In genomic region chr8:57799797-57800204, GRCm38 (mm10) we compare ENCODE assay signal across 8 mouse cellular contexts.
DNase-seq lines count a peak whose midpoint lies in the region; ATAC-seq and TF ChIP-seq lines count a peak whose summit lies in the region.

No protein-coding gene starts in this region.

- no peak; the same call in none of the 2 replicates for TF ChIP-seq POLR2A in heart, adult 2 months (IDR thresholded peaks at IDR 0.05; ENCODE audit: insufficient read depth, low read depth, low read length)
- TF ChIP-seq POLR2A in limb, embryonic 14.5 days (IDR thresholded peaks at IDR 0.05; ENCODE audit: borderline replicate concordance, extremely low read depth, insufficient read depth, insufficient read length), result 0 out of 2 replicates have a peak, but pooled peaks have one; percentile 16

- TF ChIP-seq CTCF in heart, adult 2 months (IDR thresholded peaks at IDR 0.05), result peak; percentile 23; the same call in 1 of the 2 replicates

- TF ChIP-seq EP300 in heart, adult 2 months (IDR thresholded peaks at IDR 0.05; ENCODE audit: insufficient read depth, low read depth, low read length), result no peak

- peak overlapping the region; percentile 48 for H3K27ac ChIP-seq in heart, adult 2 months
- H3K27ac ChIP-seq in limb, embryonic 14.5 days (replicated peaks; ENCODE audit: low read depth, low read length), result no peak overlapping the region
- peak overlapping the region; percentile 66 for H3K27ac ChIP-seq in midbrain, embryonic 13.5 days

- DNase-seq in urinary bladder, postnatal 25 days (ENCODE audit: low spot score), result peak; percentile 17
- DNase-seq in urinary bladder, adult 2 months (ENCODE audit: low spot score), result no peak
- DNase-seq in embryo, embryonic 11 days, result peak; percentile 75
- peak; percentile 66 to 75 for DNase-seq in heart, adult 2 months
- DNase-seq in kidney, adult 11 months, result peak; percentile 28
- DNase-seq in limb, embryonic 14.5 days (ENCODE audit: low spot score), result peak; percentile 38
- peak; percentile 33 for DNase-seq in splenic B cell, adult 2 months (ENCODE audit: low read depth, low spot score)

- no peaks in the 10 kb centered on the region for H3K79me2 ChIP-seq in heart, adult 2 months (replicated peaks; ENCODE audit: control insufficient read depth, insufficient read depth, low read length)

- H3K27me3 ChIP-seq in heart, adult 2 months (ENCODE audit: control insufficient read depth, insufficient read depth, low read length), result no peaks in the 10 kb centered on the region
- H3K27me3 ChIP-seq in limb, embryonic 14.5 days (ENCODE audit: control insufficient read depth, insufficient read depth, low read length), result no peaks in the 10 kb centered on the region
- H3K27me3 ChIP-seq in midbrain, embryonic 13.5 days, result peaks cover 16% of the 10 kb centered on the region; the same call in 1 of the 2 replicates
- no peaks in the 10 kb centered on the region for H3K27me3 ChIP-seq in splenic B cell, adult 2 months (ENCODE audit: control insufficient read depth, insufficient read depth, low read length, poor library complexity, severe bottlenecking)

- intact Hi-C loops in heart, adult 2 months (cut with DNase I), result loop anchor here (1.0 to 5.0 kb wide), 4 partner anchors 147 to 372 kb away; partner anchors contain the start of gene Galnt7

- no peaks in the 10 kb centered on the region for H3K36me3 ChIP-seq in heart, adult 2 months (ENCODE audit: control insufficient read depth, insufficient read depth, low read length)
- no peaks in the 10 kb centered on the region for H3K36me3 ChIP-seq in limb, embryonic 14.5 days (ENCODE audit: control insufficient read depth, insufficient read depth, low read length)
- H3K36me3 ChIP-seq in midbrain, embryonic 13.5 days, result no peaks in the 10 kb centered on the region
- H3K36me3 ChIP-seq in splenic B cell, adult 2 months (ENCODE audit: control insufficient read depth, insufficient read depth, low read length, poor library complexity, severe bottlenecking), result no peaks in the 10 kb centered on the region

- H3K4me1 ChIP-seq in heart, adult 2 months (ENCODE audit: control insufficient read depth, insufficient read depth, low read length), result peaks cover 6% of the 10 kb centered on the region
- 0 out of 2 replicates have a peak, but pooled peaks cover 4% of the 10 kb centered on the region for H3K4me1 ChIP-seq in limb, embryonic 14.5 days (ENCODE audit: control insufficient read depth, insufficient read depth, low read length)
- H3K4me1 ChIP-seq in midbrain, embryonic 13.5 days (replicated peaks), result peaks cover 14% of the 10 kb centered on the region

- H3K4me2 ChIP-seq in limb, embryonic 14.5 days (replicated peaks; ENCODE audit: low read depth, low read length, severe bottlenecking), result peak overlapping the region; percentile 48
- peak overlapping the region; percentile 48 for H3K4me2 ChIP-seq in midbrain, embryonic 13.5 days (replicated peaks)

- H3K9me3 ChIP-seq in limb, embryonic 14.5 days (ENCODE audit: control insufficient read depth, low read length), result no peaks in the 10 kb centered on the region
- H3K9me3 ChIP-seq in midbrain, embryonic 13.5 days, result no peaks in the 10 kb centered on the region

- WGBS in heart, adult 2 months, result under 1% methylated on average over 12 of the region's 12 CpGs
- WGBS in limb, embryonic 14.5 days, result 14% methylated on average over 12 of the region's 12 CpGs
- 2% methylated on average over 12 of the region's 12 CpGs for WGBS in midbrain, embryonic 13.5 days

- peak overlapping the region; percentile 28 for H3K9ac ChIP-seq in heart, adult 2 months (ENCODE audit: low read depth, low read length)
- peak overlapping the region; percentile 32; the same call in 1 of the 2 replicates for H3K9ac ChIP-seq in limb, embryonic 14.5 days (ENCODE audit: low read depth, low read length, severe bottlenecking)
- peak overlapping the region; percentile 39 for H3K9ac ChIP-seq in midbrain, embryonic 13.5 days (replicated peaks)

- H3K4me3 ChIP-seq in heart, adult 2 months, result peak overlapping the region; percentile 15; the same call in 1 of the 2 replicates
- H3K4me3 ChIP-seq in limb, embryonic 14.5 days (replicated peaks; ENCODE audit: low read length), result peak overlapping the region; percentile 31
- H3K4me3 ChIP-seq in midbrain, embryonic 13.5 days (replicated peaks), result peak overlapping the region; percentile 25

- peak; percentile 76 for ATAC-seq in limb, embryonic 14.5 days (ENCODE audit: low FRiP score, low read depth)
- ATAC-seq in midbrain, embryonic 13.5 days, result peak; percentile 85
